Comparison of ENCODE assay signal across 9 mouse cellular contexts in the genomic region with DNA sequence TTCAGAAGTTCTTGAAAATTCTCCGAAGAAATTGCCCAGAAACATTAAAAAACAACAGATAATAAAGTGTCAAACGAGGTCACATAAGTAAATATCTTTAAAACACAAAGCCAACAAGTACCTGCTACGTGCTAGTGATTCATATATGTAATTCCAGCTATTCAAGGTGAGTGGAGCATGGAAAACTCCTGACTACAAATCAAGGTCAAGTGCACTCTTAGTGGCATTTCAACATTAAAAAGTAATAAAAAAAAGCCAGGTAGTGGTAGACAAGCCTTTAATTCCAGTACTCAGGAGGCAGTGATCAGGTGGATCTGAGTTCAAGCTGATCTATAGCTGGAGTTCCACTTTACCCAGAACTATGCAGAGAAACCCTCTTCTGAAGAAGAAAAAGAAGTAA. TPM values are rescaled to one million over a fixed set of nuclear protein-coding genes. Genes with fewer than 3 reads are reported as not detected.
DNase-seq lines count a peak whose midpoint lies in the region; ATAC-seq and TF ChIP-seq lines count a peak whose summit lies in the region.
"Had no signal": no experiment of that assay in that cellular context is flagged by ENCODE, and none has a peak within 500 bp of the region (broad histone marks: within the 10 kb centered on the region; RNA-seq: fewer than 3 reads in every experiment).

No protein-coding gene starts in this region.

- no peak overlapping the region for H3K4me3 ChIP-seq in kidney, postnatal 0 days (replicated peaks; ENCODE audit: low read depth, low read length)
- H3K4me3 ChIP-seq in embryonic facial prominence, embryonic 14.5 days (ENCODE audit: low read depth, low read length): peak overlapping the region; percentile 78; the same call in 1 of the 2 replicates
- H3K4me3 ChIP-seq in hindbrain, embryonic 12.5 days: no peak overlapping the region
- H3K4me3 ChIP-seq in midbrain, embryonic 14.5 days (replicated peaks; ENCODE audit: low read depth, low read length): no peak overlapping the region

- no peak for ATAC-seq in kidney, postnatal 0 days (replicated peaks; ENCODE audit: low FRiP score, low read depth)
- ATAC-seq in embryonic facial prominence, embryonic 14.5 days (ENCODE audit: low read depth): no peak
- ATAC-seq in hindbrain, embryonic 12.5 days (ENCODE audit: low FRiP score): no peak
- no peak for ATAC-seq in midbrain, embryonic 14.5 days (ENCODE audit: low FRiP score, low TSS enrichment)
- ATAC-seq: Patski had no signal

- no peaks in the 10 kb centered on the region for H3K4me1 ChIP-seq in kidney, postnatal 0 days (replicated peaks; ENCODE audit: insufficient read depth, low read length)
- peaks cover 11% of the 10 kb centered on the region for H3K4me1 ChIP-seq in embryonic facial prominence, embryonic 14.5 days (ENCODE audit: control insufficient read depth, insufficient read depth, low read length)
- H3K4me1 ChIP-seq in hindbrain, embryonic 12.5 days: peaks cover 13% of the 10 kb centered on the region
- peaks cover 14% of the 10 kb centered on the region for H3K4me1 ChIP-seq in midbrain, embryonic 14.5 days (ENCODE audit: control insufficient read depth, insufficient read depth, low read length)

- 68% methylated on average over 3 of the region's 3 CpGs for WGBS in kidney, postnatal 0 days
- WGBS in embryonic facial prominence, embryonic 14.5 days: 77% methylated on average over 3 of the region's 3 CpGs
- 74% methylated on average over 3 of the region's 3 CpGs for WGBS in hindbrain, embryonic 12.5 days
- 75% methylated on average over 3 of the region's 3 CpGs for WGBS in midbrain, embryonic 14.5 days

- H3K27me3 ChIP-seq in kidney, postnatal 0 days (ENCODE audit: insufficient read depth, low read length): no peaks in the 10 kb centered on the region
- no peaks in the 10 kb centered on the region for H3K27me3 ChIP-seq in embryonic facial prominence, embryonic 14.5 days (replicated peaks; ENCODE audit: control insufficient read depth, insufficient read depth, low read length)
- no peaks in the 10 kb centered on the region for H3K27me3 ChIP-seq in hindbrain, embryonic 12.5 days
- no peaks in the 10 kb centered on the region for H3K27me3 ChIP-seq in midbrain, embryonic 14.5 days (ENCODE audit: control insufficient read depth, insufficient read depth, low read length)
- H3K27me3 ChIP-seq: heart, embryonic 12.5 days; Patski had no signal

- no peaks in the 10 kb centered on the region for H3K9me3 ChIP-seq in kidney, postnatal 0 days (replicated peaks; ENCODE audit: low read length)
- H3K9me3 ChIP-seq in embryonic facial prominence, embryonic 14.5 days (ENCODE audit: control insufficient read depth, low read length): no peaks in the 10 kb centered on the region
- no peaks in the 10 kb centered on the region for H3K9me3 ChIP-seq in hindbrain, embryonic 12.5 days (replicated peaks)
- no peaks in the 10 kb centered on the region for H3K9me3 ChIP-seq in midbrain, embryonic 14.5 days (ENCODE audit: control insufficient read depth, low read length)
- H3K9me3 ChIP-seq: heart, embryonic 12.5 days had no signal

- H3K36me3 ChIP-seq in kidney, postnatal 0 days (ENCODE audit: insufficient read depth, low read length): no peaks in the 10 kb centered on the region
- H3K36me3 ChIP-seq in embryonic facial prominence, embryonic 14.5 days (ENCODE audit: control insufficient read depth, insufficient read depth, low read length): no peaks in the 10 kb centered on the region
- no peaks in the 10 kb centered on the region for H3K36me3 ChIP-seq in hindbrain, embryonic 12.5 days
- H3K36me3 ChIP-seq in midbrain, embryonic 14.5 days (ENCODE audit: control insufficient read depth, insufficient read depth, low read length): no peaks in the 10 kb centered on the region
- H3K36me3 ChIP-seq: heart, embryonic 12.5 days had no signal

- no peak overlapping the region for H3K27ac ChIP-seq in kidney, postnatal 0 days
- H3K27ac ChIP-seq in embryonic facial prominence, embryonic 14.5 days (replicated peaks; ENCODE audit: low read depth, low read length): no peak overlapping the region
- no peak overlapping the region for H3K27ac ChIP-seq in hindbrain, embryonic 12.5 days
- H3K27ac ChIP-seq in midbrain, embryonic 14.5 days (replicated peaks; ENCODE audit: low read depth, low read length): no peak overlapping the region

- H3K4me2 ChIP-seq in kidney, postnatal 0 days (ENCODE audit: low read length): peak overlapping the region; percentile 82; the same call in 1 of the 2 replicates
- peak overlapping the region; percentile 78 for H3K4me2 ChIP-seq in embryonic facial prominence, embryonic 14.5 days (ENCODE audit: low read depth, low read length)
- peak overlapping the region; percentile 84 for H3K4me2 ChIP-seq in hindbrain, embryonic 12.5 days (replicated peaks)
- H3K4me2 ChIP-seq in midbrain, embryonic 14.5 days (ENCODE audit: low read length): peak overlapping the region; percentile 93

- no peak overlapping the region for H3K9ac ChIP-seq in kidney, postnatal 0 days (ENCODE audit: low read depth, low read length)
- H3K9ac ChIP-seq in embryonic facial prominence, embryonic 14.5 days (ENCODE audit: low read depth, low read length): no peak overlapping the region
- no peak overlapping the region for H3K9ac ChIP-seq in hindbrain, embryonic 12.5 days
- no peak overlapping the region for H3K9ac ChIP-seq in midbrain, embryonic 14.5 days (replicated peaks; ENCODE audit: low read length)

- TF ChIP-seq CTCF in kidney, postnatal 0 days (IDR thresholded peaks at IDR 0.05; ENCODE audit: low read depth): no peak

- no peak for DNase-seq in kidney, postnatal 0 days (ENCODE audit: low spot score)
- no peak for DNase-seq in kidney, adult 11 months
- no peak for DNase-seq in embryonic facial prominence, embryonic 14.5 days (ENCODE audit: low spot score)
- no peak for DNase-seq in midbrain, embryonic 14.5 days
- no peak for DNase-seq in spleen, postnatal 10 days (ENCODE audit: low spot score in 2 of 2)
- DNase-seq in natural killer cell, adult 2 months (ENCODE audit: low spot score in 2 of 2): no peak

RNA-seq across cellular contexts. Expression of a gene that starts 0.9 kb away (rescaled TPM):
- 44.4 and 46.1 TPM in 2 replicates for polyA plus RNA-seq in kidney, postnatal 0 days (2015; fragmentation: Nextera tagmentation; extraction: Ambion mirVana)
- polyA plus RNA-seq in embryonic facial prominence, embryonic 14.5 days (2014; fragmentation: Nextera tagmentation; extraction: Ambion mirVana): 43.6 and 49.6 TPM in 2 replicates
- 27.6 and 27.7 TPM in 2 replicates for polyA plus RNA-seq in hindbrain, embryonic 12.5 days (2016; fragmentation: Nextera tagmentation; extraction: Ambion mirVana)
- 22.8 and 28.8 TPM in 2 replicates for polyA plus RNA-seq in midbrain, embryonic 14.5 days (2014; fragmentation: Nextera tagmentation; extraction: Ambion mirVana)

RNA-seq across cellular contexts. Expression of a gene that starts 1.5 kb away (rescaled TPM):
- 2.3 and 2.7 TPM in 2 replicates for polyA plus RNA-seq in kidney, postnatal 0 days (2015; fragmentation: Nextera tagmentation; extraction: Ambion mirVana)
- polyA plus RNA-seq in embryonic facial prominence, embryonic 14.5 days (2014; fragmentation: Nextera tagmentation; extraction: Ambion mirVana): 1.7 and 1.8 TPM in 2 replicates
- polyA plus RNA-seq in hindbrain, embryonic 12.5 days (2016; fragmentation: Nextera tagmentation; extraction: Ambion mirVana): 1.6 and 1.8 TPM in 2 replicates
- polyA plus RNA-seq in midbrain, embryonic 14.5 days (2014; fragmentation: Nextera tagmentation; extraction: Ambion mirVana): 1.3 TPM in 2 replicates
